Mouse (Mus musculus) kidney, embryonic 14.5 days (tissue): ENCODE measurements at regions not wholly inside any gene's neighbourhood (a gene's known extent, or its start where the extent isn't known, plus 50 kb on each side); places are given as distances from the start of the nearest gene placed in this dataset. TPM values are rescaled to one million over a fixed set of nuclear protein-coding genes. Genes with fewer than 3 reads are reported as not detected.

ENCODE experiments used
- ATAC-seq: fragments of 200-750 bp; cut with Nextera tagmentation; 2 replicates; pipeline ENCODE4 v1.8.0; 2017; ENCODE audit warnings: moderate number of reproducible peaks, mild to moderate bottlenecking, moderate TSS enrichment, moderate library complexity; ENCODE audit not compliant: low FRiP score, low TSS enrichment
- H3K27ac ChIP-seq: fragments of 300-500 bp; sonication (generic); 2 replicates; pipeline ENCODE4 v1.5.1; 2014; ENCODE audit warnings: low read depth, mild to moderate bottlenecking, low read length, moderate library complexity, mixed read lengths
- H3K27me3 ChIP-seq: fragments of 300-500 bp; sonication (generic); 2 replicates; pipeline ENCODE4 v1.6.1; 2014; ENCODE audit warnings: mild to moderate bottlenecking, low read length; ENCODE audit not compliant: control insufficient read depth, insufficient read depth
- H3K36me3 ChIP-seq: fragments of 300-500 bp; sonication (generic); 2 replicates; pipeline ENCODE4 v1.6.1; 2014; ENCODE audit warnings: low read length, mixed read lengths; ENCODE audit not compliant: control insufficient read depth, insufficient read depth
- H3K4me1 ChIP-seq: fragments of 300-500 bp; sonication (generic); 2 replicates; pipeline ENCODE4 v1.6.1; 2014; ENCODE audit warnings: low read length, mixed read lengths; ENCODE audit not compliant: control insufficient read depth, insufficient read depth
- H3K4me2 ChIP-seq: fragments of 300-500 bp; sonication (generic); replicated peaks from 2 replicates; pipeline ENCODE4 v1.6.1; 2014; ENCODE audit warnings: low read depth, mild to moderate bottlenecking, low read length
- H3K4me3 ChIP-seq: fragments of 300-500 bp; sonication (generic); 2 replicates; pipeline ENCODE4 v1.5.1; 2014; ENCODE audit warnings: mild to moderate bottlenecking, low read length
- H3K9ac ChIP-seq: fragments of 300-500 bp; sonication (generic); 2 replicates; pipeline ENCODE4 v1.6.1; 2014; ENCODE audit warnings: low read depth, mild to moderate bottlenecking, low read length, moderate library complexity
- H3K9me3 ChIP-seq: fragments of 300-500 bp; sonication (generic); 2 replicates; pipeline ENCODE4 v1.6.1; 2016; ENCODE audit warnings: low read length; ENCODE audit not compliant: control insufficient read depth
- WGBS: fragments of 180-500 bp; shearing (Covaris S2); extraction: QIAGEN DNeasy Blood & Tissue Kit; methylation state at CpG from one replicate; pipeline ENCODE4 v1.1.7; 2014; 5-methylcytosine and 5-hydroxymethylcytosine counted together
- microRNA-seq: library from miRNA; unstranded; fragments of <30 nt; microRNA quantifications from one replicate; pipeline ENCODE4, GENCODE M21; 2016

DNA sequence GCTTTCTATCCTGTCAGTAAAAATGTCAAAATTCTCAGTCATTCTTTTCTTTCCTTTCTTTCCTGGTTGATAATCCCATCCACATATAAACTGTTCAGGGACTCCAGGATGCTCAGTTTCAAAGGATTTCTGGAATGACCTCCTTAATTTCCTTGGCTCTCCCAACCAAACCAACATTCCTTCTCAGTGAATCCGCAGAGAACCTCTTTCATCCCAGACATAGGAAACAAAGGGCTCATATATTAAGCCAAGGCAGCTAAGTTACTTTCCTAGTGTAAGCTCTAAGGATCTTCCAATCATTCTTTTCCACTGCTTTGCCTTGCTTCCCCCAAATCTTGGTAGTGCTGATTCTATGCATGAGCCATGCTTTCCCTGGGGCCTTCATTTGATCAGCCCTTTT, 69.5 kb upstream of the Dcn start:
- ATAC-seq = no peak
- Histone ChIP-seq H3K4me2 (no peak overlapping the region), H3K4me1 (no peaks in the 10 kb centered on the region), H3K9ac (no peak overlapping the region), H3K27me3 (no peaks in the 10 kb centered on the region), H3K27ac (peak overlapping the region; percentile 30; the same call in 1 of the 2 replicates), H3K4me3 (no peak overlapping the region), H3K9me3 (no peaks in the 10 kb centered on the region), H3K36me3 (no peaks in the 10 kb centered on the region)
- 74% methylated on average over 1 of the region's 1 CpGs for WGBS

DNA sequence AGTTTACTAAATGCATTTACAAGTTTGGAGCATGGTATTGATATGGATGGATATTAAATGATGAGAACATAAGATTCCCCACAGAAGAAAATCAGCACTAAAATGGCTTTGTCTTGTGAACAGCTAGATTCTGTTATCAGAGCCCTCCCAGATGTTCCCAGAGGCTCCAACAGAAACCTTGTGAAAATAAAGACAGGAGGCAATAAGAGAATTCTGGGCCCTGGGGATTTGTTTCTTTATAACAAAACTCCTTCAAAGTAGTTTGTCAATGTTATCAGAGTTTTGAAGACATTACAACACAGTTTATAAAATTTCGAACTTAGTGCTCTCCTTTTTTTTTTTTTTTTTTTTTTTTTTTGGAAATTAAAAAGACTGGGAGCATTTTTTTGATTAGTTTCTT, 56.8 kb upstream of the Dcn start:
- 67% methylated on average over 1 of the region's 1 CpGs for WGBS
- Histone ChIP-seq H3K9ac (no peak overlapping the region), H3K27me3 (no peaks in the 10 kb centered on the region), H3K4me3 (no peak overlapping the region), H3K27ac (no peak overlapping the region), H3K9me3 (no peaks in the 10 kb centered on the region), H3K4me2 (no peak overlapping the region), H3K36me3 (no peaks in the 10 kb centered on the region), H3K4me1 (no peaks in the 10 kb centered on the region)
- no peak for ATAC-seq

- Histone ChIP-seq H3K9ac (no peak overlapping the region), H3K27ac (no peak overlapping the region), H3K36me3 (no peaks in the 10 kb centered on the region), H3K4me3 (no peak overlapping the region), H3K27me3 (no peaks in the 10 kb centered on the region), H3K9me3 (no peaks in the 10 kb centered on the region), H3K4me2 (no peak overlapping the region), H3K4me1 (no peaks in the 10 kb centered on the region)
- 68% methylated on average over 4 of the region's 4 CpGs for WGBS
- no peak for ATAC-seq
Measured at GRCm38 (mm10) chr10:97423039-97423700, 56.2 kb upstream of the Dcn start.

Small RNAs in the stretch of these regions (microRNA-seq; reads per million reads assigned to microRNA genes)
- not detected for gene Gm24587
- gene Mir3966 = not detected
